Mouse (Mus musculus): Measurements from ENCODE around the gene Slamf9.

Slamf9 gene

DNA sequence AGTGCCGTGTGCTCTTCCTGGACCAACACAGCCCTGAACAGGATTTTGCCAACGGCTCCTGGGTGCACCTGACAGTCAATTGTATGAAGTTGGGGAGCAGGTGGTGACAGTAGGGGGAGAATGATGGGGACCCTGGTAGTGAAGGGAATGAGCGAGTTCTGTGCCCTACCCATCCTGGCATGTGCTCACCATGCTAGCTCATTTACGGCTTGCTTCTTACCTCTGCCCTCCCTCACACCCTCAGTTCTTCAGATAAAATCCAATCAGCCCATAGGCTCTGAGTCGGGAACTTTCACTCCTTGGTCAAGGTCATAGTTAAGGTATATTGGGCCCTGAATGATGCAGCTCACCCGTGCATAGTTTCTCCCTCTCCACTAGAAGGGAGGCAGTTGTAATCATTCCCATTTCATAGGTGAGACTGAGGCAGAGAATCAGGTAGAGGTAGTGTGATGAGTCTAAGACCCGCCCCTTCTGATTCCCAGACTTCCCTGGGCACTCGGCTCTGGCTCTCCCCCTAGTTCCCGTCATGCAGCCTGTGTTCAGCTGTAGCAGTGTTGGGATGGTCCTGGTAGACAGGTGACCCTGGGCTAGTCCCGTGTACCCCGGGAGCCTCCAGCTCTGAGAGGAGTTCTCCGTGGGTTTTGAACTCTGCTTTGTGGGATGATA lies 14.6 kb downstream of the Slamf9 start:
- no peak for DNase-seq (ENCODE audit: low read depth, low spot score)

DNA sequence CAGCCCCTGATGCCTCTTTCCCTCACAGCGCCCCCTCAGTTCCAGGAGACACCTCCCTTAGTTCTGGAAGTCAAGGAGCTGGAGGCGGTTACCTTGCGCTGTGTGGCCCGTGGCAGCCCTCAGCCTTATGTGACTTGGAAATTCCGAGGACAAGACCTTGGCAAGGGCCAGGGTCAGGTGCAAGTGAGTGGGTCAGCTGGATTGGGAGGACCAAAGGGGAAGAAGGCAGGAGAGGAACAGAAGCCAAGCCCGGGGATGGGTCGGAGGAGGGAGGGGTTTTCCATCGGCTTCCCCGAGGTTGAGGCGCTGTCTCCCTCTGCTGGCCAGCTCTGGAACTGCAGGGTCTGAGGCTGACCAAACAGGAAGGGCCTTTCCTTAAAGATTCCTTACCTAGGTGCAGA lies 15.1 kb downstream of the Slamf9 start:
- peak; percentile 84 for DNase-seq (ENCODE audit: low read depth, low spot score)

DNA sequence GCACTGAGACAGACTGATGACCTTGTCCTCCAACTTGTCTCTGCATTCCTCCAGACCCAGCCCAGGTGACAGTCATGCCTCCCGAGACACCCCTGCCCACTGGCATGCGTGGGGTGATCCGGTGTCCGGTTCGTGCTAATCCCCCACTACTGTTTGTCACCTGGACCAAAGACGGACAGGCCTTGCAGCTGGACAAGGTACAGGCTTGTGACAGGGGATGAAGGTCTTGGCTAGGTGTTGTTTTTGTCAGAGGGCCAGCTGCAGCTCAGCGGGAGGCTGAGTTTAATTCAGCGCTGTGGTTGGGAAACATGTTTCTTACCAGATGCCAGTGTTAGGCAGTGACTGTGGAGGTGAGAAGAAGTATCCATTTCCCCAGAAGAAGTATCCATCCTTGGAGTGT lies 16.9 kb downstream of the Slamf9 start:
- no peak for DNase-seq (ENCODE audit: low read depth, low spot score)

DNA sequence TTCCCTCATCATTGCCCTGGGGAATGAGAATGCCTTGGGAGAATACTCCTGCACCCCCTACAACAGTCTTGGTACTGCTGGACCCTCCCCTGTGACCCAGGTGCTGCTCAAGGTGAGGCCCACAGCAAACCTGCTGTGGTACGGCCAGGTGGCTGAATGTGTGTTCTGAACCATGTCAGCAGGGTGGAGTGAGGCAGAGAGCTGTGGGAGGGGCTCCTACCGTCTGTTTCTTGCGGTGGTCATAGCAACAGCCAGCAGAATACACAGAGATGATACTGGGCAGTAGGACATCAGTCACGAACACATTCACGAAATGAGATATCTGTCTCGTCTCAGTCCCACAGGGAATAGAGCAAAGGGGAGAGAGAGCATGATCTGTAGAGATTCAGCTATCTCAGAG lies 18.4 kb downstream of the Slamf9 start:
- no peak for DNase-seq (ENCODE audit: low read depth, low spot score)

DNA sequence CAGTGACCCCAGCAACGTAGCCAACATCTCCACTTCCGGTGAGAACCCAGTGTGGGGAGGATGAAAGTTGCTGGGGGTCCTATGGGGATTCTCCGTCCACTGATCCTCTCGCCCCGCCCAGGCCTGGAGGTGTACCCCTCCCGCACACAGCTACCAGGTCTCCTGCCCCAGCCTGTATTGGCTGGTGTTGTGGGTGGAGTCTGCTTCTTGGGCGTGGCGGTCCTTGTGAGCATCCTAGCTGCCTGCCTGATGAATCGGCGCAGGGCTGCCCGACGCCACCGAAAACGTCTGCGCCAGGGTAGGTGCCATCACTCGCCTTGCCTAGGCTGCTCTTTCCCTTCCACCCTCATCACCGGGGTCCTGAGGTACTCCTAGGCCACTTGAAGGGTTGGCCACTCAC lies 20.9 kb downstream of the Slamf9 start:
- DNase-seq (ENCODE audit: low read depth, low spot score): peak; percentile 74

DNA sequence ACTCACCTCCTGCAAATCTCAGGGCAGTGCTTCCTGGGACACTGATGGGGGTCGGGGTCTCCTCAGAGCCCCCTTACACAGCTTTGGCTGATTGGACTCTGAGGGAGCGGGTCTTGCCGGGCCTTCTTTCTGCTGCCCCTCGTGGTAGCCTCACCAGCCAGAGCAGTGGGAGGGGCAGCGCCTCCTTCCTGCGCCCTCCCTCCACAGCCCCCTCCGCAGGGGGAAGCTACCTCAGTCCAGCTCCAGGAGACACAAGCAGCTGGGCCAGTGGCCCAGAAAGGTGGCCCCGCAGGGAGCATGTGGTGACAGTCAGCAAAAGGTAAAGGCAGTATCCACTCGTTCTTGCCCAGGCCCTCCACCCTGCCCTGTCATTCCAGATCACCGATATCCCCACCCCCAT lies 22.3 kb downstream of the Slamf9 start:
- DNase-seq (ENCODE audit: low read depth, low spot score): no peak

- DNase-seq (ENCODE audit: low read depth, low spot score): peak; percentile 91
Observed at GRCm38 (mm10) chr1:172499765-172500441, 24.7 kb downstream of the Slamf9 start, which contains the start of gene Tagln2. Tagln2 (plus strand) TSS chr1:172500047.

DNA sequence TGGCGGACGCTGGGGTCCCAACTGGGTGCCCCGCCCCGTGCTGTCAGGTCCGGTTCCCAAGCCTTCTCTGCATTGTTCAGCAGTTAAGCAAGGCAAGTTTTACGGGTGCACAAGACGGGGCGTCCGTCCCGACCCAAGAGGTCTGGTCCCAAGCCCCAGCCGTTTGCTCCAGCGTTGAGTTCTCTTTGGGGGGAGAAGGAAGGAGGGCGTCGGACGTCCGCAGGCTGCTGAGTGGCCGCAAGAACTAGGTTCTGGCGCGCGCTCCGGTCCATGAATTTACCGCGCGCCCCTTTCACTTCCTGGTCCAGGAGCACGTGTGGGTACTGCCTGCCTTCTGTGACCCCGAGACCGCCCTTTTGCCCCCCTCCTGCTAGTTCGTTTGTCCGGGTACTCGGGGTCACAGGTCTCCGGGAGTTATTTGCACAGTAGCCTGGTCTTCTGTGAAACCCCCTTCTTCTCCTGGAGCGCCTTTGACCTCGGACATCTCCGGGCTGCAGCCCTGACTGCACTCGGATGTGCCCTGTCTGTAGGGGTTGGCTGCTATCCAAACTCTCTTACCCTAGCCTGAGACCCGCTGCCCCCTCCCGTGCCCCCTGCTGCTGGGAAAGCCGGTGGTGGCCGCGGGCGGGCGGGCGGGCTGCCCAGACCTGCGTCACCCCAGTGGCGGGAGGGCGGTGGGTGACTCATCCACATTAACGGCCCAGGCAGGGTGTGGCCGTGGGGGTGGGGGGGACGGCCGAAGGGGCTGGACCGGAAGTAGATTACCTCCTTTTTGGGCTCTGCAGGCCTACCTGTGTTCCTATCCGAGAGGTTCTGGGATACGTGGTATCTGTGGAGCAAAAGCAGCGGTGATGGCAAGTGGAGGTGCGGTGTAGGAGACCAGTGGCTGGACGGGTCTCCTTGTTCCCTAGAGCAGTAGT lies 25.6 kb downstream of the Slamf9 start:
- peak; percentile 52 for DNase-seq (ENCODE audit: low read depth, low spot score)

DNA sequence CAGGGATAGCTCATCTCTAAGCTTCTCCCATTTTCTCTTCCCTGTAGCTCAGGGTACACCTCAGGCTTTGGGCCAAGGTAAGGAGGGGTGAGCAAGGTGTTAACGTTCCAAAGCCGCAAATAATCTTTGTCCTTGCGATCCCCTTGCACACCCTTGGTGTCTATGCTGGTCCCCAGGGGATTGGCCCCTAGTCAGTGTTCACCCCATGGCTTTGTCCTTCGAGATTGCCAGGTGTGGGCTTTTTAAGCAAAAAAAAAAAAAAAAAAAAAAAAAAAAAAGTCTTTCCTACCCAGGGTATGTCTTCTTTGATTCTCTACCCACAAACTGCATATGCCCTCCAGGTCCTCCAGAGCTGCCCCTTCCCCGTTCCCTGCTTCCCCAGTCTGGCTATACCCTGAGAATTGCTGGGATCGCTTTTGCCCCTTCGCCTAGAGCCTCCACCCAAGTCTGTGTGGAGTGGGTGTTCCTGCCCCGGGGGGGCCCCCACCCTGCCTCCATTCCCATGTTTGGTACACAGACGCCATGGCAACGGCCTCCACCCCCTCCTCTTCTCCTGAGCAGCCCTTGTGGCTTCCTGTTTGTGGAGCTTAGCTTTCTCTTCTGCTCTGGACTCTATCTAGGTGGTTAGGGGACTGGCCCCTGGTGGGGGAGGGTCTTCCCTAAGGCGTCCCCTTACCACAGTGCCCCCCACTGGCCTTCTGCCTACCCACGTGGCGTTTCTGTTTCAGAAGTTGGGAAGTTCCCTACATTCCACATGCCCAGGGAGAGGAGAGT lies 26.4 kb downstream of the Slamf9 start:
- peak; percentile 64 for DNase-seq (ENCODE audit: low read depth, low spot score)

DNA sequence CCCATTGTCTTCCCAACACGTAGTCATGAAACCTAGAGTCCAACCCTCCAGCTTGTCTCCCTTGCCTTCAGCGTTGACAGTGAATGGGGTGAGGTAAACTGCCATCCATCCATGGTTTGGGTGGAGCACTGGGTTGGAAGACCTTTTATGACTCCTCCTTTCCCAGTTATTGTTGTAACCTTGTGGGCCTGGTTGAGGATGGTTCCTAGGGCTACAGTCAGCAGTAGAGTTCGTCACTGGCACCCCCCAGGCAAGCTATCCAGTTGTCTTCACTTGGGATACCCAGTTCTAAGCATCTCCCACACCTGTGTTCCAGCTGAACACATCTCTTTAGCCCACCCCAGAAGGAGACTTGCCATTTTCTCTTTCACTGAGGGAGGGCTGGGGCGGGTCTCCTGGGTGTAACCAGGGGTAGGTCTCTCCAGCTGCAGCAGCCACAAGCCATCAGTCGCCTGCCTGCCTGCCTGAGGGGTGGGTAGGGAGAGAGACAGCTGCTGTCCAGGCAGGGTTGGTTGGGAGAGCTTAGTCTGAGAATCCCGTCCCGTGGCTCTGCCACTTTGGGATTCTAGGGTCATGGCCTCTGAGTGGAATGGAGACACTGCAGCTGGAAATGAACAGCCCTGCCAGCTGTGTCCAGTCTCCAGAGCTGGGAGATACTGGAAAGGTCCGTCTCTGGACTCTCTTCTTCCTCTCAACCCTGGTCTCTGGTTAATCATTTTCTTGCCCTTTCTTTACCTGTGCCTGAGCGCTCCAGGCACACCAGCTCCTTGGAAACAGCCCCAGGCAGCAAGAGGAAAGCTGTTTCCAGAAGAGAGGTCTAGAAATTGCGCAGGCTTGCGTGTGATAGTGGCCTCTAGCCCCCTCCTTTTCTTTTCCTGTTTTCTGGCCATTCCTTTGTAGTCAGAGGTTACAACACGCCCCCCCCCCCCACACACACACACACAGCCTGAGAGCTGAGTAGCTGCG lies 27.3 kb downstream of the Slamf9 start:
- no peak for DNase-seq (ENCODE audit: low read depth, low spot score)

DNA sequence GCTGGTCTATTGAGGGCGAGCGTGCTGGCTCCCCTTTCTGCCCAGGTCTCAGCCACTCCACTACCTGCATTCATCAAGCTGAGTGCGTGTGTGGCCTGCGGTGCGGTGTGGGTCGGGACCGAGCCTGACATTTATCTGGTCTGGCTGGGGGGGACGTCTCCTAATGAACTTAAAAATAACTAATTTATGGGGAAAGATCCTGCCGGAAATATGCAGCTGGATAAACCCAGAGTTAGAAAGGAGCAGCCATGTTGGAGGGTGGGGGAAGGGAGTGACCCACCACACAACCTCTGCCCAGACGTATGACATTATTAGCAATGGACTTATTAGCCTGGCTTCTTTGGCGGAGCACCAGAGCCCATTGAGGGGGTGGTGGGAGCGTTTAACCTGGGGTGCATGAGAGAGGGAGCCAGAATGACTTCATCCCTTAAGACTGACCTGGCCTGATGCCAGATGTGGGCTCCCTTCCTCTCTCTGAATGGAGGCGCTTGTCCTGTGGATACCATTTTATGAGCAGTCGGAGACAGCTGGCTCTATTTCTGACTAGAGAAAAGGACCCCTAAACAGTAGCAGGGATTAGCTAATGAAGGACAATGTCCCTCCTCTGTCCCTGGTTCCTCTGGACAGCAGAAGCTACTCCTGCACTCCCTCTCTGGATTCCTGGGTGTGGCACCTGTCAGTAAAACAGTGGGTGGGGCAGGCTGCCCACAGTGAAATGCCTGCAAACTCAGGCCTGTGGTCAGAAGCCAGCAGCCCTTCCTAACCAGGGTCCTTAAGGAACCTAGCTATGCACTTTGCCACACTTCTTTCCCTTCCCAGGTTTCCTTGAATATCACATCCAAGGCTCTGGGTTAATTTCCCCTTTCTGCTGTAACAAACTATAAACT lies 28.2 kb downstream of the Slamf9 start:
- no peak for DNase-seq (ENCODE audit: low read depth, low spot score)

DNA sequence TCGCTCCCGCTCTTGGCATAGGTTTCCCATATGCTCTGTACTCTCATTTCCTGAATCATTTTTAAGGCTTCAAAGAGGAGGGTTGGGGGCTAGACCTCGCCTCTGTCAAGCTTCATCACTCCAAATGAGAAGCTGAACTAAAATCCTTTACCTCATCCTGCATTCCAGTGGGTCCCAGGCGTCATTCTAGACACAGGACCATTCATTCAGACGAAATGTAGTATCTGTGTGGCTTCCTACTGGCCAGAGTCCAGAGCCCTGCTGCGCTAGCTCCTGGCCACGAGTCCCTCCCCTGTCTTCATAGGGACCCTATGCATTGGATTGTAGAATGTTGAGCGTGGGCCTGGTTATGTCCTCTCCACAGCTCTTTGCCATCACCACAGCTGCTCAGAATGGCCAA lies 29.6 kb downstream of the Slamf9 start:
- DNase-seq (ENCODE audit: low read depth, low spot score): no peak

- no peak for DNase-seq (ENCODE audit: low read depth, low spot score)
Observed at GRCm38 (mm10) chr1:172507001-172507400, 31.8 kb downstream of the Slamf9 start.

- DNase-seq (ENCODE audit: low read depth, low spot score): no peak
Observed at GRCm38 (mm10) chr1:172507701-172508100, 32.5 kb downstream of the Slamf9 start.

DNA sequence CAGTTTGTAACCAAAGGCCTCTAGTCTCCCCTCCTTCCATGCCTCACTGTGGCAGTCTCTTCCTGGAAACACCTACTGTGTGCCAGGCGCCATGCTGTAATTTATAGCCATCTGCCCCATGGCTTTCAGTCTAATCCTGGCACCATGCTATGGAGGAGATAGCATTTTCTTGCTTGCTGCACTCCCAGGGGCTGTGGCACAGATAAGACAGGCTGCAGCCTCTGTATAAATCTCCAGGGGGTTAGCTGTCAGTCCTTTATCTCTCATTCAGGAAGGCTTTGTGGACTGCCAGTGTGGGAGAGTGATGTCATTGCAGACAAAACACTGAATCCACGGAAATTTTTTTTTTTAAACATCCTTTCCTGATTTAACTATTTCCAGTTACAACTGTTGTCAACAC lies 33.0 kb downstream of the Slamf9 start:
- no peak for DNase-seq (ENCODE audit: low read depth, low spot score)

DNA sequence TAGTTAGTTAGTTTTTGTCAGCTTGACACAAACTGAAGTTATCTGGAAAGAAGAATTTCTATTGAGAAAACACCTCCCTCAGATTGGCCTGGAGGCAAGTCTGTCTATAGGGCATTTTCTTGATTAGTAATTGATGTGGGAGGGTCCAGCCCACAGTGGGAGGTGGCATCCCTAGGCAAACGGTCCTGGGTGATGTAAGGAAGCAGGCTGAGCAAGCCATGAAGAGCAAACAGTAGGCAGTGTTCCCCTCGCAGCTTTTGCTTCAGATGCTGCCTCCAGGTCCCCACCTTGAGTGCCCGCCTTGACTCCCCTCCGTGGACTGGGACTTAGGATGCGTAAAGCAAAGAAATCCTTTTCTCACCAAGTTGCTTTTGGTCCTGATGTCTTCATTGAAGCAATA lies 34.1 kb downstream of the Slamf9 start:
- no peak for DNase-seq (ENCODE audit: low read depth, low spot score)

DNA sequence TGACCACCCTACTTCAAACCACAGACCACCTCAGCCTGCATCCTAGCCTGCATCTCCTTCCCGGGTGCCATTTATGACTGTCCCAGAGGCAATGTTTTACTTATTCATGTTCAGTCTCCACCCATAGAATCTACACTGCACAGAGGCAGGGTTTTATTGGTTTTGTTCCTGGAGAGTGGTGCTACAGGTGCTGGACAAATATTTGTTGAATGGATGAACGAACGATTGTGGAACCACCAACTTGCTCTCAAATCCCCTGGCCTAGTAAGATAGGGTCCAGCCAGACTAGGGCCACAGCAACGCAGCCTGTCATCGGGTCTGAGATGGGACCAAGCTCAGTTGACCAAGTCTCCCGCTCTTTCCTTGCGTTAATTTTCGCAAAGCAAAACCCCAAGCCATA lies 34.8 kb downstream of the Slamf9 start:
- no peak for DNase-seq (ENCODE audit: low read depth, low spot score)

DNA sequence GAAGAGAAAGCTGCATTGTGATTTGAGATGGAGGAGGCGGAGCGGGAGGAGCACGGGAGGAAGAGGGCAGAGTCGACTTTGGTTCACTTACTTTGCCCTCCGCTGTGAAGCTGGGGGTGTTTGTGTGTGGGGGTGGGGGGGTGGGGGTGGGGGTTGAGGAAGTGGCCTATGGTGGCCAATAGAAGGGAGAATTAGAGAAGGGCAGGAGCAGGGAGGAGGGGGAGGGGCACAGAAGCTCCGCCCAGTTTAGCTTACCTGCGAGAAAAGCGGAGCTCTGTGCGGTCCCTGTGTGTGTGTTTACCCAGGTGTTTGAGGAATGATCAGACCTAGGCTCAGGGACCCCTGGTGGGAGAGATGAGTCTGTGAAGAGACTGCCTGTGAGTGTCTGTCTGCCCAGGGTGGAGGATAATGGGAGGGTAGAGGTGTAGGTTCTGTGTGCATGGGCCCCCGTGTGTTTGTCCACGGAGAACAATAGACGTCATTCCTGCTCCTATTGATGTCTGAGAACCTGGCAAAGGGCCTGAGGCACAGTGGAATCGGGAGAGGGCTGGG lies 35.3 kb downstream of the Slamf9 start:
- peak; percentile 76 for DNase-seq (ENCODE audit: low read depth, low spot score)

GRCm38 (mm10) chr1:172512962-172513361 lies 37.8 kb downstream of the Slamf9 start:
- DNase-seq (ENCODE audit: low read depth, low spot score): peak; percentile 65

Data from R1 (cell line).